8 mouse cellular contexts compared by ENCODE assay signal in the genomic region with DNA sequence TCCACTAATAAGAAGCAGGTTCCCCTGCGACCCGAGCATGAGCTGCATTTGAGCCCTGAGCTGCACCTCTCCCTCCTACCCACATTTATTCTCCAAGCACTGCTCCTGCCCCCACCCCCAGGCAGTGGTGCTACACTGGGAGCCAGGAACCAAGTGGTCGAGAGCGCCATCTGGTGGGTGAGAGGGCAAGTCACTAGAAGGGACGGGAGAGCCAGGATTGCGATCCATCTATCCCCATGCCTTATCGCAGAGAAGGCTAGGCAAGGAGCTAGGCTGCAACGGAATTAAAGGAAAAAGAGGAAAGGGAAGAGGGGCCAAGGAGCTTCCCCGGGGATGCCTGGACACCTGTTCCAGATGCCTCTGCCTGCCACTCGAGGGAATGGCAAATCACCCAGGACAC.
A peak's percentile ranks its signal among the peaks of the same experiment; 100 is the strongest.
DNase-seq lines count a peak whose midpoint lies in the region; ATAC-seq and TF ChIP-seq lines count a peak whose summit lies in the region.

No protein-coding gene starts in this region.

- TF ChIP-seq EP300 in heart, adult 2 months (IDR thresholded peaks at IDR 0.05; ENCODE audit: insufficient read depth, low read depth, low read length) = 0 out of 2 replicates have a peak, but pooled peaks have one; percentile 54
- no peak for TF ChIP-seq EP300 in stomach, postnatal 0 days (optimal IDR thresholded peaks at IDR 0.05)

- 5% methylated on average over 10 of the region's 10 CpGs for WGBS in embryonic facial prominence, embryonic 12.5 days
- WGBS in heart, adult 2 months = 4% methylated on average over 10 of the region's 10 CpGs
- 4% methylated on average over 10 of the region's 10 CpGs for WGBS in kidney, embryonic 16.5 days
- WGBS in liver, embryonic 11.5 days = 4% methylated on average over 10 of the region's 10 CpGs
- WGBS in neural tube, embryonic 12.5 days = 3% methylated on average over 10 of the region's 10 CpGs
- WGBS in stomach, postnatal 0 days = 2% methylated on average over 10 of the region's 10 CpGs

- DNase-seq in 416B (ENCODE audit: low read depth) = peak; percentile 73
- peak; percentile 91 for DNase-seq in adrenal gland, postnatal 36 days
- DNase-seq in heart, adult 2 months = peak; percentile 72 to 84
- DNase-seq in liver, embryonic 11.5 days (ENCODE audit: low spot score) = peak; percentile 73
- DNase-seq in stomach, postnatal 0 days (ENCODE audit: low spot score) = peak; percentile 79

- no peaks in the 10 kb centered on the region for H3K4me1 ChIP-seq in embryonic facial prominence, embryonic 12.5 days
- no peaks in the 10 kb centered on the region; the same call in 1 of the 2 replicates for H3K4me1 ChIP-seq in heart, adult 2 months (ENCODE audit: control insufficient read depth, insufficient read depth, low read length)
- H3K4me1 ChIP-seq in kidney, embryonic 16.5 days (ENCODE audit: insufficient read depth, low read length) = no peaks in the 10 kb centered on the region
- H3K4me1 ChIP-seq in liver, embryonic 11.5 days (replicated peaks; ENCODE audit: control insufficient read depth, insufficient read depth, low read length) = peaks cover 25% of the 10 kb centered on the region
- peaks cover 3% of the 10 kb centered on the region; the same call in 1 of the 2 replicates for H3K4me1 ChIP-seq in neural tube, embryonic 12.5 days
- H3K4me1 ChIP-seq in stomach, postnatal 0 days (replicated peaks; ENCODE audit: control insufficient read depth, insufficient read depth) = no peaks in the 10 kb centered on the region

- H3K9me3 ChIP-seq in embryonic facial prominence, embryonic 12.5 days = no peaks in the 10 kb centered on the region
- H3K9me3 ChIP-seq in kidney, embryonic 16.5 days (ENCODE audit: low read length) = no peaks in the 10 kb centered on the region
- no peaks in the 10 kb centered on the region for H3K9me3 ChIP-seq in liver, embryonic 11.5 days (ENCODE audit: control insufficient read depth, low read length)
- H3K9me3 ChIP-seq in neural tube, embryonic 12.5 days = no peaks in the 10 kb centered on the region
- no peaks in the 10 kb centered on the region for H3K9me3 ChIP-seq in stomach, postnatal 0 days (ENCODE audit: control insufficient read depth, low read length)

- peak; percentile 91 for TF ChIP-seq CTCF in heart, adult 2 months (IDR thresholded peaks at IDR 0.05)
- peak; percentile 96 for TF ChIP-seq CTCF in stomach, postnatal 0 days (IDR thresholded peaks at IDR 0.05; ENCODE audit: low read depth)

- no peak overlapping the region for H3K4me3 ChIP-seq in embryonic facial prominence, embryonic 12.5 days
- H3K4me3 ChIP-seq in heart, adult 2 months = no peak overlapping the region
- no peak overlapping the region for H3K4me3 ChIP-seq in kidney, embryonic 16.5 days (ENCODE audit: low read length)
- no peak overlapping the region for H3K4me3 ChIP-seq in liver, embryonic 11.5 days (ENCODE audit: low read depth, low read length)
- no peak overlapping the region for H3K4me3 ChIP-seq in neural tube, embryonic 12.5 days
- H3K4me3 ChIP-seq in stomach, postnatal 0 days (ENCODE audit: low read depth, low read length) = no peak overlapping the region

- intact Hi-C loops in heart, adult 2 months (cut with DNase I) = loop anchor here (1.0 kb wide), 1 partner anchor 174 kb away; no protein-coding TSS in a partner anchor

- H3K79me2 ChIP-seq in heart, adult 2 months (replicated peaks; ENCODE audit: control insufficient read depth, insufficient read depth, low read length) = no peaks in the 10 kb centered on the region

- H3K9ac ChIP-seq in embryonic facial prominence, embryonic 12.5 days = no peak overlapping the region
- H3K9ac ChIP-seq in heart, adult 2 months (ENCODE audit: low read depth, low read length) = no peak overlapping the region
- no peak overlapping the region for H3K9ac ChIP-seq in kidney, embryonic 16.5 days (replicated peaks; ENCODE audit: low read length)
- no peak overlapping the region for H3K9ac ChIP-seq in liver, embryonic 11.5 days (ENCODE audit: low read depth, low read length)
- H3K9ac ChIP-seq in neural tube, embryonic 12.5 days = no peak overlapping the region
- no peak overlapping the region for H3K9ac ChIP-seq in stomach, postnatal 0 days (ENCODE audit: low read length)

- no peak for TF ChIP-seq POLR2A in heart, adult 2 months (IDR thresholded peaks at IDR 0.05; ENCODE audit: insufficient read depth, low read depth, low read length)

- ATAC-seq in embryonic facial prominence, embryonic 12.5 days (ENCODE audit: insufficient number of reproducible peaks, insufficient read depth, low FRiP score, low TSS enrichment) = peak; percentile 52; the same call in 1 of the 2 replicates
- ATAC-seq in kidney, embryonic 16.5 days (ENCODE audit: low FRiP score, low TSS enrichment) = peak; percentile 79
- ATAC-seq in liver, embryonic 11.5 days (replicated peaks; ENCODE audit: low FRiP score) = no peak
- ATAC-seq in neural tube, embryonic 12.5 days (ENCODE audit: low FRiP score, low read depth) = peak; percentile 66; the same call in 1 of the 2 replicates
- peak; percentile 63; the same call in 1 of the 2 replicates for ATAC-seq in stomach, postnatal 0 days (ENCODE audit: low FRiP score, low TSS enrichment)

- H3K27me3 ChIP-seq in embryonic facial prominence, embryonic 12.5 days = no peaks in the 10 kb centered on the region
- H3K27me3 ChIP-seq in heart, adult 2 months (ENCODE audit: control insufficient read depth, insufficient read depth, low read length) = no peaks in the 10 kb centered on the region
- H3K27me3 ChIP-seq in kidney, embryonic 16.5 days (ENCODE audit: insufficient read depth, low read length) = no peaks in the 10 kb centered on the region
- peaks cover 5% of the 10 kb centered on the region; the same call in 1 of the 2 replicates for H3K27me3 ChIP-seq in liver, embryonic 11.5 days (replicated peaks; ENCODE audit: control insufficient read depth, insufficient read depth, low read length)
- no peaks in the 10 kb centered on the region; the same call in 1 of the 2 replicates for H3K27me3 ChIP-seq in neural tube, embryonic 12.5 days (replicated peaks)
- no peaks in the 10 kb centered on the region for H3K27me3 ChIP-seq in stomach, postnatal 0 days (ENCODE audit: control insufficient read depth, insufficient read depth, low read length)

- H3K36me3 ChIP-seq in embryonic facial prominence, embryonic 12.5 days = no peaks in the 10 kb centered on the region
- no peaks in the 10 kb centered on the region for H3K36me3 ChIP-seq in heart, adult 2 months (ENCODE audit: control insufficient read depth, insufficient read depth, low read length)
- no peaks in the 10 kb centered on the region for H3K36me3 ChIP-seq in kidney, embryonic 16.5 days (ENCODE audit: insufficient read depth, low read length)
- no peaks in the 10 kb centered on the region for H3K36me3 ChIP-seq in liver, embryonic 11.5 days (ENCODE audit: control insufficient read depth, insufficient read depth, low read length)
- no peaks in the 10 kb centered on the region for H3K36me3 ChIP-seq in neural tube, embryonic 12.5 days
- H3K36me3 ChIP-seq in stomach, postnatal 0 days (ENCODE audit: control insufficient read depth, insufficient read depth, low read length) = no peaks in the 10 kb centered on the region

- H3K4me2 ChIP-seq in embryonic facial prominence, embryonic 12.5 days (replicated peaks) = no peak overlapping the region
- H3K4me2 ChIP-seq in kidney, embryonic 16.5 days (replicated peaks; ENCODE audit: low read depth, low read length) = no peak overlapping the region
- no peak overlapping the region; the same call in 1 of the 2 replicates for H3K4me2 ChIP-seq in liver, embryonic 11.5 days
- no peak overlapping the region for H3K4me2 ChIP-seq in neural tube, embryonic 12.5 days (replicated peaks)
- H3K4me2 ChIP-seq in stomach, postnatal 0 days (replicated peaks; ENCODE audit: low read depth) = no peak overlapping the region

- no peak overlapping the region for H3K27ac ChIP-seq in embryonic facial prominence, embryonic 12.5 days
- H3K27ac ChIP-seq in heart, adult 2 months = no peak overlapping the region
- no peak overlapping the region for H3K27ac ChIP-seq in kidney, embryonic 16.5 days (ENCODE audit: low read length)
- H3K27ac ChIP-seq in liver, embryonic 11.5 days (ENCODE audit: low read depth, low read length) = no peak overlapping the region
- no peak overlapping the region for H3K27ac ChIP-seq in neural tube, embryonic 12.5 days
- no peak overlapping the region for H3K27ac ChIP-seq in stomach, postnatal 0 days (replicated peaks)
